Mouse (Mus musculus): Measurements from ENCODE around the gene Pik3ip1. TPM values are rescaled to one million over a fixed set of nuclear protein-coding genes. Genes with fewer than 3 reads are reported as not detected.

The Pik3ip1 gene
- polyA plus RNA-seq, 1 experiment from 2014 or later = 7.0 TPM

- Histone ChIP-seq H3K36me3 (ENCODE audit: control insufficient read depth, insufficient read depth, low read length) (peaks cover 16% of the 10 kb centered on the region; the same call in 1 of the 2 replicates), H3K27ac (ENCODE audit: low read depth, low read length) (no peak overlapping the region), H3K27me3 (ENCODE audit: control insufficient read depth, insufficient read depth, low read length) (no peaks in the 10 kb centered on the region), H3K4me1 (ENCODE audit: control insufficient read depth, insufficient read depth, low read length) (no peaks in the 10 kb centered on the region), H3K4me3 (ENCODE audit: low read length) (no peak overlapping the region), H3K9ac (ENCODE audit: low read depth, low read length) (no peak overlapping the region), H3K4me2 (replicated peaks; ENCODE audit: low read depth, low read length) (no peak overlapping the region), H3K9me3 (ENCODE audit: control insufficient read depth, low read length) (no peaks in the 10 kb centered on the region)
- WGBS = 91% methylated on average over 5 of the region's 5 CpGs
- no peak for ATAC-seq (ENCODE audit: low FRiP score, low TSS enrichment)
Measured at GRCm38 (mm10) chr11:3390789-3391188, 60.6 kb downstream of the Pik3ip1 start.

GRCm38 (mm10) chr11:3392526-3392925 is 62.3 kb downstream of the Pik3ip1 start:
- Histone ChIP-seq H3K9me3 (ENCODE audit: control insufficient read depth, low read length) (no peaks in the 10 kb centered on the region), H3K4me1 (ENCODE audit: control insufficient read depth, insufficient read depth, low read length) (no peaks in the 10 kb centered on the region), H3K4me3 (ENCODE audit: low read length) (no peak overlapping the region), H3K27ac (ENCODE audit: low read depth, low read length) (no peak overlapping the region), H3K36me3 (ENCODE audit: control insufficient read depth, insufficient read depth, low read length) (peaks cover 14% of the 10 kb centered on the region; the same call in 1 of the 2 replicates), H3K9ac (ENCODE audit: low read depth, low read length) (no peak overlapping the region), H3K4me2 (replicated peaks; ENCODE audit: low read depth, low read length) (no peak overlapping the region), H3K27me3 (ENCODE audit: control insufficient read depth, insufficient read depth, low read length) (no peaks in the 10 kb centered on the region)
- ATAC-seq (ENCODE audit: low FRiP score, low TSS enrichment) = no peak
- WGBS = 80% methylated on average over 8 of the region's 8 CpGs

Other genes with a start within 250 kb of the Pik3ip1 start
- 10.5 and 12.7 TPM in 2 replicates for gene Sfi1, start 136.9 kb upstream of the Pik3ip1 start, polyA plus RNA-seq (2014; fragmentation: Nextera tagmentation; extraction: Ambion mirVana)
- 46.8 and 65.8 TPM in 2 replicates for gene Eif4enif1, start 128.0 kb upstream of the Pik3ip1 start, polyA plus RNA-seq (2014; fragmentation: Nextera tagmentation; extraction: Ambion mirVana)
- gene Drg1, start 64.0 kb upstream of the Pik3ip1 start, polyA plus RNA-seq (2014; fragmentation: Nextera tagmentation; extraction: Ambion mirVana) = 225 and 249 TPM in 2 replicates
- 55.9 and 76.6 TPM in 2 replicates for gene Patz1, start 41.5 kb upstream of the Pik3ip1 start, polyA plus RNA-seq (2014; fragmentation: Nextera tagmentation; extraction: Ambion mirVana)
- 32.6 and 41.7 TPM in 2 replicates for gene Limk2, start 78.8 kb downstream of the Pik3ip1 start, polyA plus RNA-seq (2014; fragmentation: Nextera tagmentation; extraction: Ambion mirVana)
- gene Rnf185, start 122.0 kb downstream of the Pik3ip1 start, polyA plus RNA-seq (2014; fragmentation: Nextera tagmentation; extraction: Ambion mirVana) = 23.6 and 45.2 TPM in 2 replicates
- 0.39 and 0.77 TPM in 2 replicates for gene Pla2g3, start 157.9 kb downstream of the Pik3ip1 start, polyA plus RNA-seq (2014; fragmentation: Nextera tagmentation; extraction: Ambion mirVana)
- gene Inpp5j, start 174.4 kb downstream of the Pik3ip1 start, polyA plus RNA-seq (2014; fragmentation: Nextera tagmentation; extraction: Ambion mirVana) = 0.40 and 0.61 TPM in 2 replicates
- gene Selenom, start 184.3 kb downstream of the Pik3ip1 start, polyA plus RNA-seq (2014; fragmentation: Nextera tagmentation; extraction: Ambion mirVana) = 82.1 and 107 TPM in 2 replicates
- 51.8 and 70.7 TPM in 2 replicates for gene Smtn, start 210.2 kb downstream of the Pik3ip1 start, polyA plus RNA-seq (2014; fragmentation: Nextera tagmentation; extraction: Ambion mirVana)